26 mouse cellular contexts compared by ENCODE assay signal in genomic region chr3:30687216-30687615, GRCm38 (mm10). TPM values are rescaled to one million over a fixed set of nuclear protein-coding genes. Genes with fewer than 3 reads are reported as not detected.
DNase-seq lines count a peak whose midpoint lies in the region; ATAC-seq and TF ChIP-seq lines count a peak whose summit lies in the region.
"Had no signal": no experiment of that assay in that cellular context is flagged by ENCODE, and none has a peak within 500 bp of the region (broad histone marks: within the 10 kb centered on the region; RNA-seq: fewer than 3 reads in every experiment).

No protein-coding gene starts in this region.

- H3K4me3 ChIP-seq in lung, embryonic 14.5 days (ENCODE audit: low read depth, low read length) = no peak overlapping the region
- H3K4me3 ChIP-seq in lung, embryonic 16.5 days (ENCODE audit: low read length) = no peak overlapping the region
- no peak overlapping the region for H3K4me3 ChIP-seq in lung, adult 2 months (replicated peaks; ENCODE audit: extremely low read depth, low read depth, low read length)
- H3K4me3 ChIP-seq: embryonic facial prominence, embryonic 13.5 days; embryonic facial prominence, embryonic 15.5 days; erythroblast, embryonic 14.5 days; forebrain, embryonic 10.5 days; forebrain, embryonic 12.5 days had no signal

- peak; percentile 83; the same call in 1 of the 2 replicates for ATAC-seq in lung, embryonic 14.5 days (ENCODE audit: insufficient read depth)
- ATAC-seq in lung, embryonic 16.5 days (ENCODE audit: low read depth) = peak; percentile 87
- ATAC-seq: forebrain, embryonic 14.5 days had no signal

- TF ChIP-seq POLR2A in lung, adult 2 months (IDR thresholded peaks at IDR 0.05; ENCODE audit: borderline replicate concordance, extremely low read depth, low read depth, low read length) = no peak

- no peak for TF ChIP-seq CTCF in lung, embryonic 14.5 days (IDR thresholded peaks at IDR 0.05; ENCODE audit: low read depth)
- no peak for TF ChIP-seq CTCF in lung, adult 2 months (IDR thresholded peaks at IDR 0.05; ENCODE audit: insufficient read depth, low read length)

- H3K4me1 ChIP-seq in lung, embryonic 14.5 days (ENCODE audit: insufficient read depth) = no peaks in the 10 kb centered on the region
- no peaks in the 10 kb centered on the region for H3K4me1 ChIP-seq in lung, embryonic 16.5 days (replicated peaks; ENCODE audit: control insufficient read depth, insufficient read depth, low read length)
- no peaks in the 10 kb centered on the region for H3K4me1 ChIP-seq in lung, adult 2 months (ENCODE audit: control insufficient read depth, insufficient read depth, low read length)
- H3K4me1 ChIP-seq: embryonic facial prominence, embryonic 13.5 days; embryonic facial prominence, embryonic 15.5 days; forebrain, embryonic 12.5 days had no signal

- H3K27me3 ChIP-seq in lung, embryonic 14.5 days (ENCODE audit: insufficient read depth, low read length) = no peaks in the 10 kb centered on the region
- no peaks in the 10 kb centered on the region for H3K27me3 ChIP-seq in lung, embryonic 16.5 days (ENCODE audit: control insufficient read depth, insufficient read depth, low read depth, low read length)
- H3K27me3 ChIP-seq: embryonic facial prominence, embryonic 13.5 days; embryonic facial prominence, embryonic 15.5 days; forebrain, embryonic 12.5 days had no signal

- H3K36me3 ChIP-seq in lung, embryonic 14.5 days (ENCODE audit: insufficient read depth) = no peaks in the 10 kb centered on the region
- no peaks in the 10 kb centered on the region for H3K36me3 ChIP-seq in lung, embryonic 16.5 days (ENCODE audit: control insufficient read depth, insufficient read depth, low read length)
- H3K36me3 ChIP-seq: embryonic facial prominence, embryonic 13.5 days; embryonic facial prominence, embryonic 15.5 days; forebrain, embryonic 10.5 days; forebrain, embryonic 12.5 days had no signal

- H3K9ac ChIP-seq in lung, embryonic 14.5 days = no peak overlapping the region
- no peak overlapping the region for H3K9ac ChIP-seq in lung, embryonic 16.5 days (ENCODE audit: low read length)
- H3K9ac ChIP-seq: embryonic facial prominence, embryonic 13.5 days; embryonic facial prominence, embryonic 15.5 days; forebrain, embryonic 12.5 days had no signal

- WGBS in lung, embryonic 14.5 days = 44% methylated on average over 3 of the region's 3 CpGs
- WGBS in lung, embryonic 16.5 days = 51% methylated on average over 3 of the region's 3 CpGs
- 64% methylated on average over 3 of the region's 3 CpGs for WGBS in lung, adult 2 months

- no peak overlapping the region for H3K27ac ChIP-seq in lung, embryonic 14.5 days (ENCODE audit: low read depth)
- no peak overlapping the region for H3K27ac ChIP-seq in lung, embryonic 16.5 days (ENCODE audit: low read length)
- H3K27ac ChIP-seq: embryonic facial prominence, embryonic 13.5 days; embryonic facial prominence, embryonic 15.5 days; forebrain, embryonic 10.5 days; forebrain, embryonic 12.5 days had no signal

- no peaks in the 10 kb centered on the region for H3K9me3 ChIP-seq in lung, embryonic 14.5 days (ENCODE audit: low read depth, low read length)
- H3K9me3 ChIP-seq in lung, embryonic 16.5 days (ENCODE audit: control insufficient read depth, low read length) = no peaks in the 10 kb centered on the region
- H3K9me3 ChIP-seq: embryonic facial prominence, embryonic 13.5 days; embryonic facial prominence, embryonic 15.5 days; forebrain, embryonic 10.5 days; forebrain, embryonic 12.5 days had no signal

- no peak overlapping the region for H3K4me2 ChIP-seq in lung, embryonic 14.5 days
- no peak overlapping the region for H3K4me2 ChIP-seq in lung, embryonic 16.5 days (ENCODE audit: low read depth, low read length)
- H3K4me2 ChIP-seq: embryonic facial prominence, embryonic 13.5 days; embryonic facial prominence, embryonic 15.5 days; forebrain, embryonic 12.5 days had no signal

- DNase-seq in lung, embryonic 14.5 days = peak; percentile 78
- no peak for DNase-seq in lung, postnatal 14 days
- no peak for DNase-seq in lung, adult 2 months
- peak; percentile 16 for DNase-seq in lung, postnatal 10 days
- DNase-seq in lung, postnatal 25 days (ENCODE audit: low spot score) = no peak
- no peak for DNase-seq in right cerebral cortex, postnatal 4 days
- DNase-seq: adrenal gland, adult 2 months; adrenal gland, postnatal 10 days; adrenal gland, postnatal 25 days; cerebellum, adult 11 months; cerebellum, adult 18-20 months; cerebellum, adult 8-10 months; cerebellum, adult 9-11 months; cerebellum, postnatal 14 days; cerebellum, postnatal 36 days; embryo, embryonic 11 days had no signal

RNA-seq across cellular contexts. Expression of gene Lrrc31, which starts 12.4 kb away (rescaled TPM):
- not detected in 2 replicates for polyA plus RNA-seq in lung, embryonic 14.5 days (2014; fragmentation: Nextera tagmentation; extraction: Ambion mirVana)
- polyA plus RNA-seq in lung, embryonic 16.5 days (2015; fragmentation: Nextera tagmentation; extraction: Ambion mirVana) = 0.49 and 0.55 TPM in 2 replicates
- 0.35 and 0.78 TPM in 2 replicates for polyA plus RNA-seq in lung, adult 2 months (2012; rRNA removed)
- polyA plus RNA-seq: adrenal gland, adult 2 months; brain, embryonic 14.5 days; C2C12; embryonic facial prominence, embryonic 11.5 days; embryonic facial prominence, embryonic 13.5 days; erythroblast, embryonic 14.5 days; forebrain, embryonic 10.5 days; forebrain, embryonic 12.5 days; forebrain, embryonic 14.5 days had no signal

RNA-seq across cellular contexts. Expression of gene Lrrc34, which starts 39.5 kb away (rescaled TPM):
- 1.7 and 1.9 TPM in 2 replicates for polyA plus RNA-seq in lung, embryonic 14.5 days (2014; fragmentation: Nextera tagmentation; extraction: Ambion mirVana)
- polyA plus RNA-seq in lung, embryonic 16.5 days (2015; fragmentation: Nextera tagmentation; extraction: Ambion mirVana) = 6.4 and 6.7 TPM in 2 replicates
- polyA plus RNA-seq in lung, adult 2 months (2012; rRNA removed) = 0.34 and 0.79 TPM in 2 replicates
- polyA plus RNA-seq: adrenal gland, adult 2 months; C2C12; erythroblast, embryonic 14.5 days had no signal

RNA-seq across cellular contexts. Expression of gene Lrriq4, which starts 42.9 kb away (rescaled TPM):
- not detected in 2 replicates for polyA plus RNA-seq in lung, embryonic 14.5 days (2014; fragmentation: Nextera tagmentation; extraction: Ambion mirVana)
- not detected in 2 replicates for polyA plus RNA-seq in lung, embryonic 16.5 days (2015; fragmentation: Nextera tagmentation; extraction: Ambion mirVana)
- polyA plus RNA-seq in lung, adult 2 months (2012; rRNA removed) = not detected in 2 replicates
- polyA plus RNA-seq: adrenal gland, adult 2 months; C2C12; embryonic facial prominence, embryonic 11.5 days; embryonic facial prominence, embryonic 13.5 days; embryonic facial prominence, embryonic 15.5 days; erythroblast, embryonic 14.5 days; forebrain, embryonic 10.5 days; forebrain, embryonic 12.5 days; forebrain, embryonic 14.5 days had no signal

RNA-seq across cellular contexts. Expression of gene Samd7, which starts 58.9 kb away (rescaled TPM):
- not detected in 2 replicates for polyA plus RNA-seq in lung, embryonic 14.5 days (2014; fragmentation: Nextera tagmentation; extraction: Ambion mirVana)
- not detected in 2 replicates for polyA plus RNA-seq in lung, embryonic 16.5 days (2015; fragmentation: Nextera tagmentation; extraction: Ambion mirVana)
- polyA plus RNA-seq in lung, adult 2 months (2012; rRNA removed) = not detected in 2 replicates
- polyA plus RNA-seq: C2C12; embryonic facial prominence, embryonic 11.5 days; embryonic facial prominence, embryonic 13.5 days; embryonic facial prominence, embryonic 15.5 days; erythroblast, embryonic 14.5 days; forebrain, embryonic 10.5 days; forebrain, embryonic 12.5 days; forebrain, embryonic 14.5 days had no signal

Comparison
In these comparisons a context has a peak if more than half of its experiments do, and no peak if none do; other contexts are left out.
1. DNase-seq: peak in lung, embryonic 14.5 days (single experiment) and lung, postnatal 10 days (single experiment); none in lung, postnatal 14 days (single experiment), lung, adult 2 months (single experiment), lung, postnatal 25 days (single experiment) and right cerebral cortex, postnatal 4 days (single experiment).